Mouse (Mus musculus) frontal cortex, adult (tissue): Measurements from ENCODE around the gene Atp2a3.

ENCODE experiments used
- ATAC-seq: cut with Nextera tagmentation; 2 replicates; pipeline ENCODE4 v1.9.2; 2017; ENCODE audit warnings: mild to moderate bottlenecking, moderate library complexity, mixed read lengths; ENCODE audit not compliant: low TSS enrichment

The Atp2a3 gene

GRCm38 (mm10) chr11:72954216-72954615, 6.8 kb upstream of the Atp2a3 start:
- no peak for ATAC-seq

GRCm38 (mm10) chr11:72955339-72955974, 5.5 kb upstream of the Atp2a3 start:
- no peak for ATAC-seq

GRCm38 (mm10) chr11:72957318-72957717, 3.7 kb upstream of the Atp2a3 start:
- ATAC-seq: no peak

GRCm38 (mm10) chr11:72959924-72960679, 867 bp upstream of the Atp2a3 start:
- ATAC-seq: no peak

- no peak for ATAC-seq
Observed at GRCm38 (mm10) chr11:72960723-72961071, 272 bp upstream of the Atp2a3 start.

- ATAC-seq: no peak
Observed at GRCm38 (mm10) chr11:72962378-72962777, 1.4 kb downstream of the Atp2a3 start.

- no peak for ATAC-seq
Observed at GRCm38 (mm10) chr11:72963058-72963788, 2.3 kb downstream of the Atp2a3 start.

GRCm38 (mm10) chr11:72963789-72964294, 2.9 kb downstream of the Atp2a3 start:
- no peak for ATAC-seq

GRCm38 (mm10) chr11:72974995-72975503, 14.1 kb downstream of the Atp2a3 start:
- ATAC-seq: no peak

- no peak for ATAC-seq
Observed at GRCm38 (mm10) chr11:72982516-72982915, 21.5 kb downstream of the Atp2a3 start.

GRCm38 (mm10) chr11:72983283-72983682, 22.3 kb downstream of the Atp2a3 start:
- no peak for ATAC-seq

- ATAC-seq: no peak
Observed at GRCm38 (mm10) chr11:72986745-72987144, 25.8 kb downstream of the Atp2a3 start.

- no peak for ATAC-seq
Observed at GRCm38 (mm10) chr11:72987234-72987633, 26.3 kb downstream of the Atp2a3 start.

- no peak for ATAC-seq
Observed at GRCm38 (mm10) chr11:72987807-72988206, 26.8 kb downstream of the Atp2a3 start.

- no peak for ATAC-seq
Observed at GRCm38 (mm10) chr11:72989044-72989443, 28.1 kb downstream of the Atp2a3 start.

- ATAC-seq: no peak
Observed at GRCm38 (mm10) chr11:72990688-72991087, 29.7 kb downstream of the Atp2a3 start.

GRCm38 (mm10) chr11:72991961-72992360, 31.0 kb downstream of the Atp2a3 start:
- no peak for ATAC-seq

- ATAC-seq: no peak
Observed at GRCm38 (mm10) chr11:72996346-72996745, 35.4 kb downstream of the Atp2a3 start.

GRCm38 (mm10) chr11:72996781-72997180, 35.8 kb downstream of the Atp2a3 start:
- no peak for ATAC-seq

GRCm38 (mm10) chr11:72997529-72998326, 36.8 kb downstream of the Atp2a3 start:
- ATAC-seq: no peak

- ATAC-seq: no peak
Observed at GRCm38 (mm10) chr11:72998771-72999170, 37.8 kb downstream of the Atp2a3 start, which contains the start of gene P2rx1. Gene P2rx1, plus strand, starts transcription at chr11:72999103.
